Mouse (Mus musculus): ENCODE data around the gene Naaladl1.

GRCm38 (mm10) chr19:6067724-6068415, 37.7 kb upstream of the Naaladl1 start, which contains the start of gene Tm7sf2:
- TF ChIP-seq CTCF (IDR thresholded peaks at IDR 0.05; ENCODE audit: borderline replicate concordance, control insufficient read depth, extremely low read depth, insufficient read depth, low read length, poor library complexity) (no peak), POLR2A (IDR thresholded peaks at IDR 0.05; ENCODE audit: control insufficient read depth, extremely low read depth, insufficient read depth, low read length, poor library complexity) (no peak)
